Mouse (Mus musculus): ENCODE measurements around the gene Nfxl1.
"Not testable (repeated sequence)": the region's sequence is repeated elsewhere in the genome, so short reads cannot be mapped to it uniquely, and the experiment has no call there.

The Nfxl1 gene

GRCm38 (mm10) chr5:72559544-72560049 is at the start of gene Nfxl1:
TSS of gene Nfxl1 (minus strand) at chr5:72559684.
- DNase-seq (ENCODE audit: low spot score in 2 of 2): peak; percentile 90 to 96

DNA sequence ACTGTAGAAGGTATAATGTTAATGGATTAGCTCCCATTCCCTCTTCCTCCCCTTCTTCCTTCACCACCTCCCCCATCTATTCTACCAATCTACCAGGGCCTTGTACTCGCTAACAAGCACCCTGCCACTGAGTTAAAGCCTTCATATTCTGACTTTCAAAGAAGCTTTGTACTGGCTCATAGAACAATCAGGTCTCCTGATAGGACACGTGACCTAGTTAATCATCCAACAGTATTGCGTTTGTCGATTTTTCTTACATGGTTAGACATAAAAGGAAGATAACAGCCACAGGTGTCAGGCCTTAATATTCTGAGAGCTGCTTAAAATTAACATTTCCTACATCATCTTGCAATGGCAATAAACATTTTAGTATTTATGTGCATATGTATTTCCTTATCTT is 43.7 kb upstream of the Nfxl1 start:
- DNase-seq (ENCODE audit: low spot score in 2 of 2): no peak

GRCm38 (mm10) chr5:72601006-72601405 is 41.5 kb upstream of the Nfxl1 start:
- DNase-seq (ENCODE audit: low spot score in 2 of 2): peak; percentile 23 to 46

- no peak for DNase-seq (ENCODE audit: low spot score in 2 of 2)
Observed at GRCm38 (mm10) chr5:72587192-72587681, 27.8 kb upstream of the Nfxl1 start, which contains the start of gene Gm5868. TSS of gene Gm5868 (minus strand) at chr5:72587551.

DNA sequence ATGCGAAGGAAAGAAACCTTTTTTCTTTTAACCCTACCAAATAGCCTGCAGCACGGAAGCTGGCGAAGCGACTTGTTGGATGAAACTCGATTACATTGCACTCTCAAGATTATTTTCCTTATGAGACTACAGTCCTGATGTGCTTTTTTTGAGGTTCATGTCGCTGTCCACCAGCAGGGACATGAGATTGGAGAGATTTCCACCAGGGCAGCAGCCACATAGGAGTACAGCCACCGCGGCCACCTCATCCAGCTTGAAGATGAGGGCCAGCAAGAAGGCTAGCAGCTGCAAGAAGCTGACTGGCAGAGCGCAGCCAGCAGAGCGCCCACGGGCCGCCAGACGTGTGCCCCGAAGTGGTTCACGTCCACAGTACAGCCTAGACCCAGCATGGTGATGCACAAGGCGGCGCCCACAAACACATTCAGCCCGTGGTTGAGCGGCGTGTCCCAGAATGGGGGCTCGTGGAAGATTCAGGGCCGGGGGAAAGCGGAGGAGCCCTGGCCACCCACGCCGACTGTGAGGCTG is 27.2 kb upstream of the Nfxl1 start:
- DNase-seq (ENCODE audit: low spot score in 2 of 2): not testable (repeated sequence)

DNA sequence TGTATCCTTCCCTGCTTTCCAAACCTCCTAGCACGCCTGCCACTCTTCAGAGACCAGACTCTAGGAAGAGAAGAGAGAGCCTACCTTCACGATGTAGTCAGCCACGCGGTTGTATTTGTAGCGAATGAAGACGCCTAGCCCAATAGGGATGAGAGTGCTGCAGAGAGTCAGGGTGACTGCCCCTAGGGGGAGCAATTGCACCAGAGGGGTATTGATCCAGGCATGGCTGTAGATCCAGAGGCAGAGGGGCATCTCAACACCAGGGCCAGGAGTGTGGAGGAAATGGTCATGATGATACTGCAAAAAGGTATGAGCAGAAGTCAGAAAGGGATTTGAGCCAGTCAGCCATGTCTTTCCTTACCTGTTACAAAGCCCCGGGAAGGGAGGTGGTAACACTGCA is 26.6 kb upstream of the Nfxl1 start:
- not testable (repeated sequence) for DNase-seq (ENCODE audit: low spot score in 2 of 2)

DNA sequence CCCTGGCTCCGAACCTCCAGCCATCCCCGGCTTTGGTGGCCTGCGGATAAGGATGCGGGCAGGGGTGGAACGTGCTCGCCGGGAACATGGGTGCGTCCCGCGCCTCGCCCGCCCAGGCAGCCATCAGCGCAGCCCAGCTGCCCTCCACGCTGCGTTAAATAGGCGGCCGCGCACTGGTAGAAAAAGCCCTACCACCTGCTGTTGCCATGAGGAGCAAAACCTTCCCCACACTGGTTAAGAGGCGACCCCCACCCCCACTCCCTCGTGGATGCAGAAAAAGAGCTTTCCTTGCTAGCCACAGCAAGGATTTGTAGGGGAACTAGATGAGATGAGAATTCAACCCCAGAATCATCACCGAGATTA is 21.5 kb upstream of the Nfxl1 start, which contains the start of gene Zar1:
Gene Zar1 (minus strand): TSS at position 285 of the 363 bp plus-strand sequence.
- DNase-seq (ENCODE audit: low spot score in 2 of 2): not testable (repeated sequence)

DNA sequence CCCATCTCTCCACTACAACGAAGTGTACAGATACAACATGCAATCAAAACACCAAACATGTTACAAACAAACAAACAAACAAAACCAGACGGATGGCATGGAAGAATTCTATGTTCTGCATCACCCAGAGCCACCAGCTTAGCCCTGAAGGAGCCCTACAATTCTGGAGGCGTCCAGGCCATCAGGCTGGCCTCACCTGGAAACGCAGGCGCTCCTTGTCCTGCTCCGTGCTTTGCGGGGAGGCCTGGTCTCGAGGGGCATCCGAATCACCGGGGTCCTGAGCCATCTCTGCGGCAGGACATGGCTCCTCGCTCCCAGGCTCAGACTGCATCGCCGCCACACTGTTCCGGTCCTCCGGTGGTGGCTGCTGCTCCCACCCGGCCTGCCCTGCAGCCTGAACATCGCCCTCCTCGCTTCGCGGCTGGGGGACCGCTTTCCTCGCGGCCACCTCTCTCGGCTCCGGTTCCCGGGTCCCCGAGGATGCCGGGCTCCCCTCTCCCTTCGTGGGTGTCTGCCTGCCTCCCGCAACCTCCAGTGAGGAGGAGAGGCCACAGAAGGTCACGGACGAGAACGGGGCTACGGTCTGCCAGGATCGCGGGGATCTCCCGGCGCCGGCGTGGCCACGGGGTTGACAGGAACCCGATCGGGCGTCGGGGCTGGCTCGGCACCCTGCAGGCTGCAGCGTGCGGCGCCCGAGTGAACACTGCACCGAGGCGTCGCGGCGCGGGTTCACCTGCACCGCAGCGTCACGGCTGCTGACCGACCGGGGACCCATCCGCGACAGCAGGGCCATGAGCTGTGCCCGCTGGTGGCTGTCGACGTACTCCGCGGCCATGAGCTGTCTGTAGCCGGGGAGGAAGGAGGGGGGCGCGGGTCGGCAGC is 20.8 kb upstream of the Nfxl1 start:
- DNase-seq (ENCODE audit: low spot score in 2 of 2): peak in 1 of 2 experiments; percentile 8

DNA sequence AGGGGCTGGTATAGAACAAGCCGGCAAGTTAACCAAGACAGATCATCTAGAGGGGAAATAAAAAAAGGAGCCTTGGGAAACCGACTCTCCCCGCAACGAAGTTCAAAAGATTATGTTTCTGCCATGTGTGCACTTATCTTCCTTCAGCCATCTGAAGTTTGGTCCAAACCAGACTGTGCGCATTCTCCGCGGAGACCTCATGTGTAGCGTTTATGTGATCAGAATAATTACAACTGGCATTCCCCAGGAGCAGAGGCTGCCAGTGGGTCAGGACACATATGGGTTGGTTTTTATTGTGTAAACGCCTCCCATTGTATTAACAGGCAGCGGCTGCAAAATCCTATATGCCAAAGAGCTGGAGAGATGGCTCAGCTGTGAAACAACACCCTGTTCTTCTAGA is 20.1 kb upstream of the Nfxl1 start:
- DNase-seq (ENCODE audit: low spot score in 2 of 2): not testable (repeated sequence)

DNA sequence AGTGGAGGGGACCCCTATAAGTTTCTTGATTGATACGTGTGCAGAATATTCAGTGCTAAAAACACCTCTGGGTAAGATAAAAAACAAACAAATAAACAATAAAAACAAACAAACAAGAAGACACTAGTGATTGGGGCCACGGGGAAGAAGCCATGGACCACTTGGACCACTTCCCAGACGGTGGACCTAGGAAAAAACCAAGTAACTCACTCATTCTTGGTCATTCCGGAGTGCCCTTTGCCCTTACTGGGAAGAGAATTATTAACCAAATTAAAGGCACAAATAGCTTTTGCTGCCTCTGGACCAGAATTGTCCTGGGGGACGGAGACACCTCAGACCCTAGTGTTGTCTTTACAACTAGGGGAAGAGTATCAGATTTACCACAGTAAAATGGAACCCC is 6.1 kb upstream of the Nfxl1 start:
- no peak for DNase-seq (ENCODE audit: low spot score in 2 of 2)

DNA sequence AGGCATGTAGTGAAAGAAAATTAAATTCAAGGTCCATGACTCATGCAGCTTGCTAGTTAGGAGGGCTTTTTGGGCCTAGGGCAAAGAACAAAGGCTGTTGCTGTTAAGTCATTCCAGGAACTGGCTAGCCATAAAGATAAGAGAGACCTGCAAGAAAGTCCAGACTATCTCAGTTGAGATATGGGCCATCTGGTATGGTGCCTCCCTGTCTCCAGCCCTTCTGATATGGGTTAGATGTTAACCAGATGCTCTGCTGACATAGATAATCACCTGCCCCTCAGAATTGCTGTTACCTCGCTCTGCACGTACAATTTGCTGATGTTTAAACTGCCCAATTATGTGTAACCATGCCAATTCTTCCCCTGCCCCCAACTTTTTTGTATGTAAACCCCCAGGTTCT is 3.7 kb upstream of the Nfxl1 start:
- not testable (repeated sequence) for DNase-seq (ENCODE audit: low spot score in 2 of 2)

GRCm38 (mm10) chr5:72560976-72561628 is 1.6 kb upstream of the Nfxl1 start:
- no peak for DNase-seq (ENCODE audit: low spot score in 2 of 2)

DNA sequence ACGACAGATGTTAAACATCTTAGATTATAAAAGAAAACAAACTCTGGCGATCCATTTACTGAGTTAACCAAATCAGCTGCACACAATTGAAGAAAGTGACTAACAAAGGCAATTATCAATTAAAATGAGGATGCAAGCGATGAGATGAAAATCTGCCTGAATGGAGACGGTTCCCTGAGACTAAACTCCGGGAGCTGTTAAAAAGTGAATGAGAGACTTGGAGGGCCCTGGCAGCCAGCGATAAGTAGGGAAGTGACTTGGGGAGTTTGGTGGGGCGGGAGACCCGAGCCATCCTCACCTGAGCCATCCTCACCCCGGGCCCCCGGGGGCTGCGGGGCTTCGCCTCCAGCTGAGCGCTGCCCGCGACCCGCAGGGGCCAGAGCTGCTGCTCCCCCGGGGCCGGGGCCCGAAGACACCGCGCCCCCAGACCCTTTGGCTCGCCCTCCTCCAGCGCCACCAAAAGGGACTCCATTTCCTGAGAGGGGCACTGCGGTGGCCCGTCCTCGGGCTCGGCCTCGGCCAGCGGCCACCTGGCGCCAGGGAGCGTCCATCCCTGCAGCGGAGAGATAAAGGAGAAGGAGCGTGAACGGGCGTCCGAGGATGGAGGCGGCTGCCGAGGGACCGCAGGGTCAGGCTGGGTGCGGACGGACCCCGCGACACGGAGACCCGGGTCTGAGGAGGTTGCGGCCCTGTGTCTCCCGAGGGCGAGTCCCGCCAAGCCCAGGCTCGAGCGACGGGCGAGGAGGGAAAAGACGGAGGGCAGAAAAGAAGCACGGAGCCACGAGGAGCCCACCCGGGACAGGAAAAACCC is 563 bp downstream of the Nfxl1 start:
- peak in 1 of 2 experiments; percentile 27 for DNase-seq (ENCODE audit: low spot score in 2 of 2)

DNA sequence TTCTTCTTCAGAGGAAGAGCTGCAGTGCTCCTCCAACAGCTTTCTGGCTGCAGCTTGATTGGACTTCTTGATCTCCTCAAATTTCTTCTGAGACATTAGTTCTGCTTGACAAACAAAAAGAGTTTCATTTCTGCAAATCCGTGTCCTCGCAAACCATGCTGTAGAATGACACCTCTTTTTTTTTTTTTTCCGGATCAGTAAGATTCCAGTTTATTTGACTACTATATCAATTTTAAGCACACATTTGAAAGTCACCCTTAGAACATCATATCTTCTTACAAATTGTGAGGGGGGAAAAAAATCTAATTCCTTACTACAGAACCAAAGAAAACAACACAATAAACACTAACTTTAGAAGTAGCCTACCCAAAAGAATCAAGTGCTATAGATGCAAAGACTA is 3.2 kb downstream of the Nfxl1 start:
- no peak for DNase-seq (ENCODE audit: low spot score in 2 of 2)

GRCm38 (mm10) chr5:72551209-72551608 is 8.3 kb downstream of the Nfxl1 start:
- DNase-seq (ENCODE audit: low spot score in 2 of 2): no peak

- DNase-seq (ENCODE audit: low spot score in 2 of 2): no peak
Observed at GRCm38 (mm10) chr5:72528896-72529295, 30.6 kb downstream of the Nfxl1 start.

- DNase-seq (ENCODE audit: low spot score in 2 of 2): no peak
Observed at GRCm38 (mm10) chr5:72513808-72514207, 45.7 kb downstream of the Nfxl1 start.

DNA sequence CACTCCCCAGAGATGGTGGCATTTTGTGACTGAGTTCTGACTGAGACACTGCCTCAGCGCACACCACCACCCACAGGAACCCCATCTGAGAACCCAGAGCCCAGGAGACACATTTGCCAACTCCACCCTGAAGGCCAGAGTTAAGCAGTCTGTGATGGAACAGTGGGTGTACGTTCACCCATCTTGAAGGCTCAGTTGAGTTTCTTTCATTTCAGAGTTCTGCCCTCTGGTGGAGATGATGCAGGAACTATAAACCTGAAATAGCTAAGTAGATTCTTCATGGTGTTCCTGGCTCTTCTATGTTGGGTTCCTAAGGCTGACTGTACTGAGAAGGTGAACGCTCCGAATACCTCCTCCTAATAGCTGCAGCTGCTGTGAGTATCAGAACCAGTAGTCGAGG is 53.7 kb downstream of the Nfxl1 start:
- DNase-seq (ENCODE audit: low spot score in 2 of 2): no peak

- no peak for DNase-seq (ENCODE audit: low spot score in 2 of 2)
Observed at GRCm38 (mm10) chr5:72503531-72504523, 55.7 kb downstream of the Nfxl1 start, which contains the start of gene Corin. TSS of gene Corin (minus strand) at chr5:72504473.

- DNase-seq (ENCODE audit: low spot score in 2 of 2): no peak
Observed at GRCm38 (mm10) chr5:72502778-72503177, 56.7 kb downstream of the Nfxl1 start.

All from thymus, postnatal 10 days (tissue).